Mouse (Mus musculus): ENCODE results near the gene Rln3. TPM values are rescaled to one million over a fixed set of nuclear protein-coding genes. Genes with fewer than 3 reads are reported as not detected.

The Rln3 gene
- total and polyA plus RNA-seq, 3 experiments: 0.36 TPM; not detected in 2

GRCm38 (mm10) chr8:84065037-84065436, 20.2 kb upstream of the Rln3 start, which contains the start of gene Gm10643:
Gene Gm10643, minus strand, starts transcription at chr8:84065137.
- DNase-seq: no peak

GRCm38 (mm10) chr8:84063861-84064610, 19.2 kb upstream of the Rln3 start:
- no peak for DNase-seq

GRCm38 (mm10) chr8:84060245-84060644, 15.4 kb upstream of the Rln3 start:
- DNase-seq: no peak

- DNase-seq: no peak
Measured at GRCm38 (mm10) chr8:84059226-84059625, 14.4 kb upstream of the Rln3 start.

- no peak for DNase-seq
Measured at GRCm38 (mm10) chr8:84057827-84058226, 13.0 kb upstream of the Rln3 start.

- no peak for DNase-seq
Measured at GRCm38 (mm10) chr8:84053229-84053628, 8.4 kb upstream of the Rln3 start.

- DNase-seq: no peak
Measured at GRCm38 (mm10) chr8:84052746-84053145, 7.9 kb upstream of the Rln3 start.

- no peak for DNase-seq
Measured at GRCm38 (mm10) chr8:84048171-84048570, 3.4 kb upstream of the Rln3 start.

GRCm38 (mm10) chr8:84046505-84046904, 1.7 kb upstream of the Rln3 start:
- DNase-seq: no peak

- no peak for DNase-seq
Measured at GRCm38 (mm10) chr8:84044103-84044502, 697 bp downstream of the Rln3 start.

GRCm38 (mm10) chr8:84042948-84043342, 1.9 kb downstream of the Rln3 start:
- DNase-seq: no peak

- peak; percentile 76 for DNase-seq
Measured at GRCm38 (mm10) chr8:84042066-84042947, 2.5 kb downstream of the Rln3 start, which contains the start of gene Il27ra. Gene Il27ra, minus strand, starts transcription at chr8:84042589.

GRCm38 (mm10) chr8:84039050-84039449, 5.8 kb downstream of the Rln3 start:
- peak; percentile 70 for DNase-seq

GRCm38 (mm10) chr8:84038015-84038414, 6.8 kb downstream of the Rln3 start:
- DNase-seq: peak; percentile 80

- DNase-seq: peak; percentile 75
Measured at GRCm38 (mm10) chr8:84032777-84033176, 12.0 kb downstream of the Rln3 start.

GRCm38 (mm10) chr8:84029272-84029671, 15.5 kb downstream of the Rln3 start:
- no peak for DNase-seq

- DNase-seq: no peak
Measured at GRCm38 (mm10) chr8:84027449-84027848, 17.4 kb downstream of the Rln3 start.

- peak; percentile 71 for DNase-seq
Measured at GRCm38 (mm10) chr8:84025863-84026262, 18.9 kb downstream of the Rln3 start.

- no peak for DNase-seq
Measured at GRCm38 (mm10) chr8:84024171-84024570, 20.6 kb downstream of the Rln3 start.

- DNase-seq: no peak
Measured at GRCm38 (mm10) chr8:84023631-84024030, 21.2 kb downstream of the Rln3 start.

- no peak for DNase-seq
Measured at GRCm38 (mm10) chr8:84023085-84023484, 21.7 kb downstream of the Rln3 start.

GRCm38 (mm10) chr8:84021569-84021968, 23.2 kb downstream of the Rln3 start:
- DNase-seq: no peak

GRCm38 (mm10) chr8:84021096-84021495, 23.7 kb downstream of the Rln3 start, which contains the start of gene Palm3:
Gene Palm3, plus strand, starts transcription at chr8:84021471.
- no peak for DNase-seq
